Mouse (Mus musculus): Measurements from ENCODE around the gene Git1. TPM values are rescaled to one million over a fixed set of nuclear protein-coding genes. Genes with fewer than 3 reads are reported as not detected.

The Git1 gene
- polyA plus RNA-seq, 1 experiment from 2014 or later: 13.8 TPM

DNA sequence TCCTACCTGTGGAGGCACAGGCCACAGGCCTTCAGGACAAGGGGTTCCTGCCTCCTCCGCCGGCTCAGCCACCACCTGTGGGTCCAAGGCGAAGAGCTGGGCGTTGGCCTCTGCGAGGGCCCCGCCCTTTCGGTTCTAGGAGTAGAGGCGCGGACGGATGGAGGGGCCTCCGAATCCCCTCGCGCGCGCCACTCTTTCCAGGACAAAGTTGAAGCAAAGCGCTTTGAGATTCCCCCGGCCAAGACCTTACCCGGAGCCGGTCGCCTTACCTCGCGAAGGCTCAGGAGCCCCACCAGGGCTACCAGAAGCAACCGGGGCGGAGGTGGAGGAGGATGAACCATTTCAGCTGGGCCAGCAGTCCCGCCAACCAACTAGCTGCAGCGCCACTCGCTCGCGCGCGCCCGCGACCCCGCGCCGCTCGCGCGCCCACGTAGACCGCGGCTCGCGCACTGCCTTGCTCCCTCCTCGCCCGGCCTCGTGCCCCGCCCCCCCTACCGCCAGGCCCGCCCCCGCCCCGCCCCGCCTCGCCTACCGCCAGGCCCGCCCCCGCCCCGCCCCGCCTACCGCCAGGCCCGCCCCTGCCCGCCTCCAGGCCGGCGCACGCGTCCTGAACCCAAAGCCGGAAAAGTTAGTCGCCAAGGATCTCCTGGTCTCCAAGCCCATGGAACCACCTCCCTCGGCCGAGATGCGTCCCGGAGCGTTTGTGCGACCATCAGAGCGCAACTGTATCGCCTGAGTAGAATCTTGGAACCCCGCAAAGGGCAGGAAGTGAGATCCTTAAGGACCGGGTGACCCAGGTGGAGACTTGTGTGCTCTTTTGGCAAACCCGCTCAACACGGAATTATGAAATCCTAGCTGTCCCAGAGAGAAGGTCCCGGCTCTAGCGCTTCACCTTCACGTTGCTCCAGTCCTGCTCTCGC, 19.8 kb downstream of the Git1 start:
- Histone ChIP-seq H3K4me2 (peak overlapping the region; percentile 81), H3K27ac (ENCODE audit: low read depth, low read length) (no peak overlapping the region), H3K9ac (ENCODE audit: low read length) (peak overlapping the region; percentile 68), H3K27me3 (ENCODE audit: control insufficient read depth, insufficient read depth, low read length) (peaks cover 14% of the 10 kb centered on the region), H3K9me3 (ENCODE audit: control insufficient read depth, low read length) (no peaks in the 10 kb centered on the region), H3K4me3 (ENCODE audit: low read depth, low read length) (peak overlapping the region; percentile 59), H3K4me1 (ENCODE audit: control insufficient read depth, insufficient read depth, low read length) (peaks cover 35% of the 10 kb centered on the region), H3K36me3 (ENCODE audit: control insufficient read depth, insufficient read depth, low read length) (no peaks in the 10 kb centered on the region)
- peak; percentile 99 for DNase-seq (ENCODE audit: low spot score, missing footprints)
- WGBS: under 1% methylated on average over 73 of the region's 84 CpGs
- ATAC-seq (ENCODE audit: low FRiP score): peak; percentile 53

DNA sequence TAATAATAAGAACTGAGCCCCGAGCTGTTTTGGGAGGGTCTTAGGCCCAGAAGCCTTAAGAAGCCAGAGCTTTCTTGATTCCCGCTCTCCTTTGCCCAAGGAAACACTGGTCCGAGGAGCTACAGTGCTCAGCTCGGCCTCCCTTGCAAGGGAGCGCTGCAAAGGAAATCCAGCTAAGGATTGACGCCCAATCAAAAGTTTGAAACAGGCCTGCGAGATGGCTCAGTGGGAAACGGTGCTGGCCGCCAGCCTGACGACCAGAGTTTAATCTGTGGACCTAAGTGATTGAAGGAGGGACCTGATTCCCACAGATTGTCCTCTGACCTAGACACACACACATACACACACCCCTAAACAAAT, 20.4 kb downstream of the Git1 start:
- H3K27ac ChIP-seq (ENCODE audit: low read depth, low read length): no peak overlapping the region
- 5% methylated on average over 10 of the region's 10 CpGs for WGBS
- H3K4me2 ChIP-seq: peak overlapping the region; percentile 81
- peak overlapping the region; percentile 59 for H3K4me3 ChIP-seq (ENCODE audit: low read depth, low read length)
- peaks cover 14% of the 10 kb centered on the region for H3K27me3 ChIP-seq (ENCODE audit: control insufficient read depth, insufficient read depth, low read length)
- ATAC-seq (ENCODE audit: low FRiP score) (no peak), DNase-seq (ENCODE audit: low spot score, missing footprints) (no peak)
- H3K9ac ChIP-seq (ENCODE audit: low read length): peak overlapping the region; percentile 51
- H3K36me3 ChIP-seq (ENCODE audit: control insufficient read depth, insufficient read depth, low read length): no peaks in the 10 kb centered on the region
- H3K4me1 ChIP-seq (ENCODE audit: control insufficient read depth, insufficient read depth, low read length): peaks cover 30% of the 10 kb centered on the region
- H3K9me3 ChIP-seq (ENCODE audit: control insufficient read depth, low read length): no peaks in the 10 kb centered on the region

DNA sequence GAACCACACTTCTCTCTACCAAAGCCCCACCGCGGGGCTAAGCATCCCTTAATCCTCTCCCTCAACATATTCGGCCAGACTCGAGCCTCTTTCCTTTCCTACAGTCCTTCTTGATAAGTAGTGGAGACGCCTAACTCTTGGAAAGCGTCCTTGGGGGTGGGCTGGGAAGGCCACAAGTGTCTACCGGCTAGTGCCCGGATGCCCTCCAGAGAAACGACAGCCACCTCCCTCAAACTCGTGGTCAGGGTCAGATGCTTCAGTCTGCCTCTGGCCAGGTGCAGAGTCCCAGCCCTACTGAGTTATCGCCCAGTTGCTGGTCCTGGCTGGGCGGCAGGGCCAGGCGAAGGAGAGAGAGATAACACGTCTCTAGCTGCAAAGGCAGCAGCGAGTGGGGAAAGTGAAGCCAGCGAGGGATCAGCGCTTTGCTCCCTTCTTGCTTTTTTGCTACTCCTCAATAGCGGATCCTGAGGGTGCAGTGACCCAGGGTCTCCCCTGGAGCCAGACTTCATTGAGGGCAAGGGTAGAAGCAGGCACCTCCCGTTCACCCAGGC, 21.0 kb downstream of the Git1 start:
- DNase-seq (ENCODE audit: low spot score, missing footprints) (peak; percentile 96), ATAC-seq (ENCODE audit: low FRiP score) (no peak)
- Histone ChIP-seq H3K27me3 (ENCODE audit: control insufficient read depth, insufficient read depth, low read length) (peaks cover 14% of the 10 kb centered on the region), H3K4me3 (ENCODE audit: low read depth, low read length) (peak overlapping the region; percentile 41), H3K9ac (ENCODE audit: low read length) (peak overlapping the region; percentile 55), H3K4me2 (peak overlapping the region; percentile 81), H3K9me3 (ENCODE audit: control insufficient read depth, low read length) (no peaks in the 10 kb centered on the region), H3K27ac (ENCODE audit: low read depth, low read length) (no peak overlapping the region), H3K4me1 (ENCODE audit: control insufficient read depth, insufficient read depth, low read length) (peaks cover 30% of the 10 kb centered on the region), H3K36me3 (ENCODE audit: control insufficient read depth, insufficient read depth, low read length) (no peaks in the 10 kb centered on the region)
- WGBS: 2% methylated on average over 19 of the region's 19 CpGs

DNA sequence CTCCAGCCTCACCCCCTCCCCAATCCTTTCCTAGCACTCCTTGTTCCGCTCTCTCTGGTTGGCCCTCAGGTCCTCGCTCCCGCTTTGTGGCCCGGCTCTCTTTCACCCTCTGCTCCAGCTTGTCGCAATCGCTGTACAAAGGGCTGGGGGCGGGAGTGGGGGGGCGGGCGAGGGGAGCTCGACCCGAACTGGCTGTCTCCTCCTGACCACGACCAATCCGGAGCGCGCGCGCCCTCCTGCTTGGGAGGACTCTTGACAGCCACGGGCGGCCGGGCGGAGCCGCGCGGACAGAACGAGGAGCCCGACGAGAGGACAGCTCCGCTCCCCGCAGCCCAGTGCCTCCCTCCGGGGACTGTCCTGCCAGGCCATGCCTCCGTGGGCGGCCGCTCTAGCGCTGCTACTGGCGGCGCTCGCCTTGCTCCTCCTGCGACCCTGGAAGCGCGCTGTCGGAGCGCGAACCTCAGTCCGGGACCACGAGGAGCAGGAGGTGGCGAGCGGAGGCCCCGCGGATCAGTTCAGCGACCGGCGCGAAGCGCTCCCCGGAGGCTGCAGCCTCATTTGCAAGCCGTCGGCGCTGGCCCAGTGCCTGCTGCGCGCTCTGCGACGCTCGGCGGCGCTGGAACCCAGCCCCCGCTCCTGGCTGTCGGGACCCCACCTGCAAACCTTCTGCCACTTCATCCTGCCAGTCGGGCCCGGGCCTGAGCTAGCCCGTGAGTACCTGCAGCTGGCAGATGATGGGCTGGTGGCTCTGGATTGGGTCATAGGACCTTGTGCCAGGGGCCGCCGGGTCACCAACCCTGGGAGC, 21.7 kb downstream of the Git1 start, which contains the start of gene Abhd15:
TSS of gene Abhd15 (plus strand) at position 290 of the 805 bp plus-strand sequence.
- Histone ChIP-seq H3K4me1 (ENCODE audit: control insufficient read depth, insufficient read depth, low read length) (peaks cover 33% of the 10 kb centered on the region), H3K27ac (ENCODE audit: low read depth, low read length) (no peak within 1 kb of the TSS; the same call in 1 of the 2 replicates), H3K27me3 (ENCODE audit: control insufficient read depth, insufficient read depth, low read length) (peaks cover 14% of the 10 kb centered on the region), H3K4me2 (peak within 1 kb of the TSS; percentile 81), H3K9ac (ENCODE audit: low read length) (peak within 1 kb of the TSS; percentile 55), H3K4me3 (ENCODE audit: low read depth, low read length) (peak within 1 kb of the TSS; percentile 41), H3K36me3 (ENCODE audit: control insufficient read depth, insufficient read depth, low read length) (no peaks in the 10 kb centered on the region), H3K9me3 (ENCODE audit: control insufficient read depth, low read length) (no peaks in the 10 kb centered on the region)
- ATAC-seq (ENCODE audit: low FRiP score): peak; percentile 71
- peak; percentile 98 for DNase-seq (ENCODE audit: low spot score, missing footprints)
- 0% methylated on average over 66 of the region's 72 CpGs for WGBS

DNA sequence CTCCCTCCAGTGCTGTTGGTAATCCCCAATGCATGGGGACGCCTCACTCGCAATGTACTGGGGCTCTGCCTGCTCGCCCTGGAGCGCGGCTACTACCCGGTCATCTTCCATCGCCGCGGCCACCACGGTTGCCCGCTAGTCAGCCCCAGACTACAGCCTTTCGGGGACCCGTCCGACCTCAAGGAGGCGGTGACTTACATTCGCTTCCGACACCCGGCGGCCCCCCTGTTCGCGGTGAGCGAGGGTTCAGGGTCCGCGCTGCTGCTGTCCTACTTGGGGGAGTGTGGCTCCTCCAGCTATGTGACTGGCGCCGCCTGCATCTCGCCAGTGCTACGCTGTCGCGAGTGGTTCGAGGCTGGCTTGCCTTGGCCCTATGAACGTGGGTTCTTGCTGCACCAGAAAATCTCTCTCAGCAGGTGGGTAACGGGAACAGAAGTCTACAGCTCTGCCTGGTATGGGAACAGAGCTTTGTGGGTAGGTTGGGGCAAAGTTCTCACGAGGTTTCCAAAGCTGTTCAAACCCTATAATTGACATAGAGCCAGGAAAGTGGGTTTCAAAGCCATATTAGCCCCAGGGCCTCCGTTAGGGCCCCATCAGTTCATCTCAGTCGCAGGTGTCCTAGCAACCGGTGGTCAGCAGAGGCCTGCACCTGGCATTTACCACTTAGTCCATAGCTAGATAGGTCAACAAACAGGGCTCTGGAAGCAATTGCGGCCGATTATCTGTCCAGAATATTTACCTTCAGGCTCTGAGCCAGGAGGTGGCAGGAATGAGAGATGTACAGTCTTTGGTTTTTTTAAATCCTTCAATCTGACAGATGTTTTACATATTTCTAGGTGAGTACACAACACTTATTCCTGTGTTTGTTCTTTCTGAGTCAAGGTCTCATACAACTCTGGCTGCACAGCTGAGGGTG, 22.5 kb downstream of the Git1 start, which contains the start of gene Trp53i13:
TSS of gene Trp53i13 (minus strand) at position 344 of the 916 bp plus-strand sequence.
- no peak for ATAC-seq (ENCODE audit: low FRiP score)
- peaks cover 33% of the 10 kb centered on the region for H3K4me1 ChIP-seq (ENCODE audit: control insufficient read depth, insufficient read depth, low read length)
- WGBS: 7% methylated on average over 39 of the region's 39 CpGs
- H3K9ac ChIP-seq (ENCODE audit: low read length): peak within 1 kb of the TSS; percentile 55
- no peaks in the 10 kb centered on the region for H3K36me3 ChIP-seq (ENCODE audit: control insufficient read depth, insufficient read depth, low read length)
- DNase-seq (ENCODE audit: low spot score, missing footprints): peak; percentile 90
- H3K27me3 ChIP-seq (ENCODE audit: control insufficient read depth, insufficient read depth, low read length): peaks cover 14% of the 10 kb centered on the region
- H3K27ac ChIP-seq (ENCODE audit: low read depth, low read length): no peak within 1 kb of the TSS; the same call in 1 of the 2 replicates
- H3K9me3 ChIP-seq (ENCODE audit: control insufficient read depth, low read length): no peaks in the 10 kb centered on the region
- H3K4me2 ChIP-seq: peak within 1 kb of the TSS; percentile 81
- H3K4me3 ChIP-seq (ENCODE audit: low read depth, low read length): peak within 1 kb of the TSS; percentile 41

DNA sequence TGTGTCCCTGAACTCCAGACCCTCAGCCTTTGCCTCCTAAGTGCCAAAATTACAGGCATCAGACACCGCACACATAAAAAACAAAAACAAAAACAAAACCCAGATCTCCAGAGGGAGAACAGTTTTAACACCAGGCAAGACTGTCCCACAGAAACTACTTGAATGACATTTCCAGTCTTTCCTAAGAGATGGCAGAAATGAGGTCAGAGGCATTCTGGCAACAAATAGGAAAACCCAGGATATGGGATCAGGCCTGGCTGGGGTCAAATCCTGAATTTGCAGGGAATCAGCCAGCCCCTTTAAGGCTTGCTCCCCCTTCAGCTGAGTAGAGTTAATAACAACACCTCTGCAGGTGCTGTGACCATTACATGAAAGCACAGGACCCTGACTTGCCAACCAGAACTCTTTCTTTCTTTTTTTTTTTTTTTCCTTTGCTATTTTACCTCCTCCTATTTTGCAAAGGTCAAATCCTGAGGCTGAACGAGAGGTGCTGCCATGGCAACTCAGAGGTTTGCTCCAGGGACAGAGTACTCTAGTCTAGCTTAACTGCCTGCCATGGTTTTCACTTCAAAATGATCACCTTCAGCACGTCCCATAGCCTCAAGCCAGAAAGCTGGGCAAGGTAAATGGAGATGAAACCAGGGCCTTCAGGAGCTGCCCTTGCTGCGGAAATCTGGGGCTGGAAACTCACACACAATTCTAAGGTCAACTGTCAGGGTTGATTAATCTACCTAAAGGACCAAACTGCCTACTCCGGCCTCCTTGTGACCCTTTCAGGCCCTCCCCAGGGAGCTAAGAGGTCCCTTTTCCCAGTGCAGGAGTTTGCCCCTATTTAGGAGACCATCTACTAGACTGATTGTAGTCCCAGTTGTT, 23.4 kb downstream of the Git1 start:
- peaks cover 33% of the 10 kb centered on the region for H3K4me1 ChIP-seq (ENCODE audit: control insufficient read depth, insufficient read depth, low read length)
- H3K4me3 ChIP-seq (ENCODE audit: low read depth, low read length): no peak overlapping the region
- WGBS: 51% methylated on average over 5 of the region's 5 CpGs
- DNase-seq (ENCODE audit: low spot score, missing footprints): no peak
- peaks cover 14% of the 10 kb centered on the region for H3K27me3 ChIP-seq (ENCODE audit: control insufficient read depth, insufficient read depth, low read length)
- no peaks in the 10 kb centered on the region for H3K36me3 ChIP-seq (ENCODE audit: control insufficient read depth, insufficient read depth, low read length)
- H3K9me3 ChIP-seq (ENCODE audit: control insufficient read depth, low read length): no peaks in the 10 kb centered on the region
- no peak overlapping the region for H3K4me2 ChIP-seq
- no peak for ATAC-seq (ENCODE audit: low FRiP score)
- no peak overlapping the region for H3K9ac ChIP-seq (ENCODE audit: low read length)
- H3K27ac ChIP-seq (ENCODE audit: low read depth, low read length): no peak overlapping the region

DNA sequence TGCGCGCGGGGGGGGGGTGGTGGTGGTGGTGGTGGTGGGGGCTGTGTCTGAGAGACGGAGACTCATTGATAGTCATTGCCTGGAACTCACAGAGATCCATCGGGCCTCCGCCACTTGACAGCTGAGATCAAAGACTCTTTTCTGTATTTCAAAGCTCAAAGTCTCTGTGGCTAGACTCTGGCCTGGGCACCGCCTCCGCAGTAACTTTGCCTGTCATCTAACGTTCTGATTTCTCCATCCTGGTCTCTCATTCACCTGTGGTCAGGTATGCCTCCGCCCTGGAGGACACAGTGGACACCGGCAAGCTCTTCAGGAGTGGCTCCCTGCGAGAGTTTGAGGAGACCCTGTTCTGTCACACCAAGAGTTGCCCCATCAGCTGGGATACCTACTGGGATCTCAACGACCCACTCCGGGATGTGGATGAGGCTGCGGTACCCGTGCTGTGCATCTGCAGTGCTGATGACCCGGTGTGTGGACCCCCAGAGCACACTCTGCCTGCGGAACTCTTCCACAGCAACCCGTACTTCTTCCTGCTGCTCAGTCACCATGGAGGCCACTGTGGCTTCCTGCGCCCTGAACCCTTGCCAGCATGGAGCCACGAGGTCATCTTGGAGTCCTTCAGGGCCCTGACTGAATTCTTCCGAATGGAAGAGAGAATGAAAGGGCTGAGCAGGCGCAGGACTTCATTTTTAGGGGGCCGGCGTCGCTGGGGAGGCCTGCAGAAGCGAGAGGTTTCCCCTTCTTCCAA, 24.9 kb downstream of the Git1 start:
- Histone ChIP-seq H3K4me2 (no peak overlapping the region), H3K4me3 (ENCODE audit: low read depth, low read length) (no peak overlapping the region), H3K4me1 (ENCODE audit: control insufficient read depth, insufficient read depth, low read length) (peaks cover 29% of the 10 kb centered on the region), H3K36me3 (ENCODE audit: control insufficient read depth, insufficient read depth, low read length) (no peaks in the 10 kb centered on the region), H3K27ac (ENCODE audit: low read depth, low read length) (no peak overlapping the region), H3K27me3 (ENCODE audit: control insufficient read depth, insufficient read depth, low read length) (peaks cover 14% of the 10 kb centered on the region), H3K9me3 (ENCODE audit: control insufficient read depth, low read length) (no peaks in the 10 kb centered on the region), H3K9ac (ENCODE audit: low read length) (no peak overlapping the region)
- 83% methylated on average over 27 of the region's 27 CpGs for WGBS
- DNase-seq (ENCODE audit: low spot score, missing footprints) (no peak), ATAC-seq (ENCODE audit: low FRiP score) (no peak)

Data from midbrain, embryonic 11.5 days (tissue).